Mouse (Mus musculus) ZHBTc4 (cell line): ENCODE results near the gene Plekhj1.

Experiments
- DNase-seq: peaks from one replicate; pipeline ENCODE4 v3.0.0-alpha.2; 2011; ENCODE audit warnings: low read depth, low spot score

Plekhj1 gene

GRCm38 (mm10) chr10:80751188-80751832 is 47.1 kb downstream of the Plekhj1 start:
- peak; percentile 72 for DNase-seq

- DNase-seq, result peak; percentile 80
Observed at GRCm38 (mm10) chr10:80748609-80749008, 49.8 kb downstream of the Plekhj1 start.

GRCm38 (mm10) chr10:80747410-80747809 is 51.0 kb downstream of the Plekhj1 start:
- peak; percentile 84 for DNase-seq
